Mouse (Mus musculus) hindbrain, embryonic 10.5 days (tissue): Measurements from ENCODE around the gene Degs1. TPM values are rescaled to one million over a fixed set of nuclear protein-coding genes. Genes with fewer than 3 reads are reported as not detected.
"Not testable (repeated sequence)": the region's sequence is repeated elsewhere in the genome, so short reads cannot be mapped to it uniquely, and the experiment has no call there.

ENCODE experiments used
- DNase-seq: peaks from one replicate; pipeline ENCODE4 v3.0.0-alpha.2; 2017; ENCODE audit warnings: low spot score
- H3K27ac ChIP-seq: fragments of 300-500 bp; sonication (generic); 2 replicates; pipeline ENCODE4 v1.5.1; 2016; ENCODE audit warnings: mild to moderate bottlenecking, moderate library complexity
- H3K27me3 ChIP-seq: fragments of 300-500 bp; sonication (generic); 2 replicates; pipeline ENCODE4 v1.6.1; 2016; ENCODE audit warnings: mild to moderate bottlenecking; ENCODE audit not compliant: poor library complexity, insufficient read depth, severe bottlenecking
- H3K36me3 ChIP-seq: fragments of 300-500 bp; sonication (generic); 2 replicates; pipeline ENCODE4 v1.6.1; 2016; ENCODE audit warnings: mild to moderate bottlenecking, moderate library complexity
- H3K4me1 ChIP-seq: fragments of 300-500 bp; sonication (generic); replicated peaks from 2 replicates; pipeline ENCODE4 v1.6.1; 2016; ENCODE audit warnings: mild to moderate bottlenecking
- H3K4me3 ChIP-seq: fragments of 300-500 bp; sonication (generic); 2 replicates; pipeline ENCODE4 v1.5.1; 2016; ENCODE audit warnings: mild to moderate bottlenecking, moderate library complexity
- H3K9me3 ChIP-seq: fragments of 300-500 bp; sonication (generic); 2 replicates; pipeline ENCODE4 v1.6.1; 2016; ENCODE audit warnings: mild to moderate bottlenecking, moderate library complexity
- WGBS: fragments of 180-500 bp; shearing (Covaris S2); methylation state at CpG from one replicate; pipeline ENCODE4 v1.1.7; 2016; 5-methylcytosine and 5-hydroxymethylcytosine counted together
- polyA plus RNA-seq: library from polyadenylated mRNA; unstranded; fragments of >200 nt; fragmentation: Nextera tagmentation; extraction: Ambion mirVana; gene quantifications from 2 replicates; pipeline ENCODE4 v1.2.1, GENCODE M21; 2016

The Degs1 gene
- polyA plus RNA-seq, 1 experiment from 2014 or later: 67.7 TPM

GRCm38 (mm10) chr1:182296816-182297215 is 14.2 kb upstream of the Degs1 start:
- Histone ChIP-seq H3K9me3 (peaks cover 13% of the 10 kb centered on the region; the same call in 1 of the 2 replicates), H3K36me3 (no peaks in the 10 kb centered on the region), H3K4me1 (no peaks in the 10 kb centered on the region), H3K4me3 (no peak overlapping the region), H3K27me3 (no peaks in the 10 kb centered on the region), H3K27ac (no peak overlapping the region)
- WGBS: 70% methylated on average over 6 of the region's 6 CpGs
- no peak for DNase-seq

GRCm38 (mm10) chr1:182296141-182296540 is 13.5 kb upstream of the Degs1 start:
- H3K4me1 ChIP-seq: no peaks in the 10 kb centered on the region
- DNase-seq: no peak
- H3K27ac ChIP-seq: no peak overlapping the region
- WGBS: 85% methylated on average over 6 of the region's 6 CpGs
- no peaks in the 10 kb centered on the region for H3K36me3 ChIP-seq
- peaks cover 13% of the 10 kb centered on the region; the same call in 1 of the 2 replicates for H3K9me3 ChIP-seq
- no peak overlapping the region for H3K4me3 ChIP-seq
- H3K27me3 ChIP-seq: no peaks in the 10 kb centered on the region

- 64% methylated on average over 4 of the region's 4 CpGs for WGBS
- Histone ChIP-seq H3K9me3 (peaks cover 9% of the 10 kb centered on the region; the same call in 1 of the 2 replicates), H3K27ac (no peak overlapping the region), H3K4me3 (no peak overlapping the region), H3K36me3 (no peaks in the 10 kb centered on the region), H3K27me3 (no peaks in the 10 kb centered on the region), H3K4me1 (peaks cover 10% of the 10 kb centered on the region)
- DNase-seq: no peak
These were observed 9.7 kb upstream of the Degs1 start for GRCm38 (mm10) chr1:182292291-182292690.

GRCm38 (mm10) chr1:182290741-182291140 is 8.1 kb upstream of the Degs1 start:
- H3K36me3 ChIP-seq, H3K27ac ChIP-seq, H3K27me3 ChIP-seq, H3K4me3 ChIP-seq, H3K9me3 ChIP-seq, DNase-seq, H3K4me1 ChIP-seq: not testable (repeated sequence)
- 91% methylated on average over 3 of the region's 3 CpGs for WGBS

- Histone ChIP-seq H3K27me3 (no peaks in the 10 kb centered on the region), H3K9me3 (peaks cover 3% of the 10 kb centered on the region; the same call in 1 of the 2 replicates), H3K4me1 (peaks cover 10% of the 10 kb centered on the region), H3K4me3 (no peak overlapping the region), H3K27ac (no peak overlapping the region), H3K36me3 (no peaks in the 10 kb centered on the region)
- no peak for DNase-seq
- 59% methylated on average over 2 of the region's 2 CpGs for WGBS
These were observed 7.2 kb upstream of the Degs1 start for GRCm38 (mm10) chr1:182289781-182290180.

GRCm38 (mm10) chr1:182288601-182289000 is 6.0 kb upstream of the Degs1 start:
- Histone ChIP-seq H3K4me1 (peaks cover 10% of the 10 kb centered on the region), H3K27ac (no peak overlapping the region), H3K36me3 (no peaks in the 10 kb centered on the region), H3K9me3 (no peaks in the 10 kb centered on the region), H3K27me3 (peaks cover 4% of the 10 kb centered on the region; the same call in 1 of the 2 replicates), H3K4me3 (no peak overlapping the region)
- DNase-seq: no peak
- 63% methylated on average over 2 of the region's 2 CpGs for WGBS

- Histone ChIP-seq H3K4me1 (peaks cover 17% of the 10 kb centered on the region), H3K4me3 (no peak overlapping the region), H3K27me3 (peaks cover 8% of the 10 kb centered on the region; the same call in 1 of the 2 replicates), H3K27ac (no peak overlapping the region), H3K9me3 (no peaks in the 10 kb centered on the region), H3K36me3 (no peaks in the 10 kb centered on the region)
- no peak for DNase-seq
- 69% methylated on average over 7 of the region's 7 CpGs for WGBS
These were observed 5.2 kb upstream of the Degs1 start for GRCm38 (mm10) chr1:182287781-182288180.

GRCm38 (mm10) chr1:182284795-182285194 is 2.2 kb upstream of the Degs1 start:
- no peak for DNase-seq
- Histone ChIP-seq H3K9me3 (no peaks in the 10 kb centered on the region), H3K4me1 (peaks cover 40% of the 10 kb centered on the region), H3K27ac (no peak overlapping the region), H3K4me3 (no peak overlapping the region), H3K36me3 (no peaks in the 10 kb centered on the region), H3K27me3 (peaks cover 8% of the 10 kb centered on the region; the same call in 1 of the 2 replicates)
- 91% methylated on average over 2 of the region's 2 CpGs for WGBS

GRCm38 (mm10) chr1:182283231-182283630 is 627 bp upstream of the Degs1 start:
- H3K27me3 ChIP-seq: peaks cover 8% of the 10 kb centered on the region; the same call in 1 of the 2 replicates
- H3K27ac ChIP-seq: no peak overlapping the region
- peaks cover 12% of the 10 kb centered on the region for H3K36me3 ChIP-seq
- no peak for DNase-seq
- 54% methylated on average over 7 of the region's 7 CpGs for WGBS
- H3K4me1 ChIP-seq: peaks cover 32% of the 10 kb centered on the region
- no peaks in the 10 kb centered on the region for H3K9me3 ChIP-seq
- H3K4me3 ChIP-seq: peak overlapping the region; percentile 72

- peaks cover 31% of the 10 kb centered on the region for H3K36me3 ChIP-seq
- H3K9me3 ChIP-seq: no peaks in the 10 kb centered on the region
- peaks cover 8% of the 10 kb centered on the region; the same call in 1 of the 2 replicates for H3K27me3 ChIP-seq
- H3K27ac ChIP-seq: peak overlapping the region; percentile 43
- H3K4me1 ChIP-seq: peaks cover 32% of the 10 kb centered on the region
- peak overlapping the region; percentile 72 for H3K4me3 ChIP-seq
- DNase-seq: peak; percentile 27
- 25% methylated on average over 9 of the region's 9 CpGs for WGBS
These were observed 1.3 kb downstream of the Degs1 start for GRCm38 (mm10) chr1:182281251-182281711.

GRCm38 (mm10) chr1:182280577-182280976 is 2.0 kb downstream of the Degs1 start:
- no peak for DNase-seq
- Histone ChIP-seq H3K9me3 (no peaks in the 10 kb centered on the region), H3K27ac (no peak overlapping the region; the same call in 1 of the 2 replicates), H3K4me1 (peaks cover 32% of the 10 kb centered on the region), H3K36me3 (peaks cover 38% of the 10 kb centered on the region), H3K4me3 (peak overlapping the region; percentile 72; the same call in 1 of the 2 replicates), H3K27me3 (peaks cover 8% of the 10 kb centered on the region; the same call in 1 of the 2 replicates)
- WGBS: 64% methylated on average over 11 of the region's 11 CpGs

GRCm38 (mm10) chr1:182280046-182280445 is 2.6 kb downstream of the Degs1 start:
- no peak overlapping the region for H3K27ac ChIP-seq
- H3K4me3 ChIP-seq: no peak overlapping the region
- peaks cover 32% of the 10 kb centered on the region for H3K4me1 ChIP-seq
- H3K27me3 ChIP-seq: peaks cover 8% of the 10 kb centered on the region; the same call in 1 of the 2 replicates
- no peaks in the 10 kb centered on the region for H3K9me3 ChIP-seq
- WGBS: 87% methylated on average over 6 of the region's 6 CpGs
- H3K36me3 ChIP-seq: peaks cover 44% of the 10 kb centered on the region
- DNase-seq: no peak

GRCm38 (mm10) chr1:182279436-182279835 is 3.2 kb downstream of the Degs1 start:
- no peak overlapping the region for H3K4me3 ChIP-seq
- no peak for DNase-seq
- H3K27me3 ChIP-seq: peaks cover 8% of the 10 kb centered on the region; the same call in 1 of the 2 replicates
- no peaks in the 10 kb centered on the region for H3K9me3 ChIP-seq
- no peak overlapping the region for H3K27ac ChIP-seq
- peaks cover 50% of the 10 kb centered on the region for H3K36me3 ChIP-seq
- WGBS: 95% methylated on average over 4 of the region's 4 CpGs
- peaks cover 32% of the 10 kb centered on the region for H3K4me1 ChIP-seq
